Mouse (Mus musculus) heart, embryonic 11.5 days (tissue): ENCODE data around the gene Mrm3. TPM values are rescaled to one million over a fixed set of nuclear protein-coding genes. Genes with fewer than 3 reads are reported as not detected.

Source experiments
- ATAC-seq: fragments of 200-750 bp; cut with Nextera tagmentation; replicated peaks from 2 replicates; pipeline ENCODE4 v1.8.0; 2017; ENCODE audit warnings: moderate library complexity; ENCODE audit not compliant: insufficient number of reproducible peaks, low FRiP score, low TSS enrichment
- H3K27ac ChIP-seq: fragments of 300-500 bp; sonication (generic); 2 replicates; pipeline ENCODE4 v1.5.1; 2014; ENCODE audit warnings: mild to moderate bottlenecking, low read depth, low read length
- H3K27me3 ChIP-seq: fragments of 300-500 bp; sonication (generic); 2 replicates; pipeline ENCODE4 v1.6.1; 2014; ENCODE audit warnings: mild to moderate bottlenecking, low read length, mixed read lengths; ENCODE audit not compliant: control insufficient read depth, insufficient read depth
- H3K36me3 ChIP-seq: fragments of 300-500 bp; sonication (generic); 2 replicates; pipeline ENCODE4 v1.6.1; 2014; ENCODE audit warnings: mild to moderate bottlenecking, low read length, moderate library complexity, mixed read lengths; ENCODE audit not compliant: control insufficient read depth, insufficient read depth
- H3K4me1 ChIP-seq: fragments of 300-500 bp; sonication (generic); 2 replicates; pipeline ENCODE4 v1.6.1; 2014; ENCODE audit warnings: low read length; ENCODE audit not compliant: control insufficient read depth, insufficient read depth
- H3K4me2 ChIP-seq: fragments of 300-500 bp; sonication (generic); 2 replicates; pipeline ENCODE4 v1.6.1; 2014; ENCODE audit warnings: mild to moderate bottlenecking, moderate library complexity
- H3K4me3 ChIP-seq: fragments of 300-500 bp; sonication (generic); 2 replicates; pipeline ENCODE4 v1.5.1; 2014; ENCODE audit warnings: low read depth, low read length
- H3K9ac ChIP-seq: fragments of 300-500 bp; sonication (generic); 2 replicates; pipeline ENCODE4 v1.6.1; 2014; ENCODE audit warnings: mild to moderate bottlenecking, low read depth, low read length, moderate library complexity
- H3K9me3 ChIP-seq: fragments of 300-500 bp; sonication (generic); replicated peaks from 2 replicates; pipeline ENCODE4 v1.6.1; 2016; ENCODE audit warnings: low read length; ENCODE audit not compliant: control insufficient read depth
- WGBS: fragments of 180-500 bp; shearing (Covaris S2); extraction: QIAGEN DNeasy Blood & Tissue Kit; methylation state at CpG from one replicate; pipeline ENCODE4 v1.1.7; 2014; ENCODE audit not compliant: insufficient replicate concordance; 5-methylcytosine and 5-hydroxymethylcytosine counted together
- polyA plus RNA-seq: library from polyadenylated mRNA; unstranded; fragments of >200 nt; fragmentation: Nextera tagmentation; extraction: Ambion mirVana; gene quantifications from 2 replicates; pipeline ENCODE4 v1.2.1, GENCODE M21; 2014

The Mrm3 gene
- polyA plus RNA-seq, 1 experiment from 2014 or later: 21.6 TPM

- H3K9ac ChIP-seq: no peak overlapping the region
- H3K36me3 ChIP-seq: peaks cover 2% of the 10 kb centered on the region; the same call in 1 of the 2 replicates
- no peak overlapping the region for H3K27ac ChIP-seq
- no peak for ATAC-seq
- WGBS: 78% methylated on average over 4 of the region's 4 CpGs
- H3K4me2 ChIP-seq: no peak overlapping the region
- H3K27me3 ChIP-seq: no peaks in the 10 kb centered on the region
- H3K9me3 ChIP-seq: no peaks in the 10 kb centered on the region
- no peak overlapping the region for H3K4me3 ChIP-seq
- no peaks in the 10 kb centered on the region for H3K4me1 ChIP-seq
These were observed 28.9 kb downstream of the Mrm3 start for GRCm38 (mm10) chr11:76272440-76272839.

- 64% methylated on average over 14 of the region's 14 CpGs for WGBS
- Histone ChIP-seq H3K4me3 (no peak overlapping the region), H3K36me3 (peaks cover 4% of the 10 kb centered on the region; the same call in 1 of the 2 replicates), H3K9me3 (no peaks in the 10 kb centered on the region), H3K9ac (no peak overlapping the region), H3K27me3 (no peaks in the 10 kb centered on the region), H3K4me2 (no peak overlapping the region), H3K27ac (no peak overlapping the region), H3K4me1 (peaks cover 2% of the 10 kb centered on the region; the same call in 1 of the 2 replicates)
- ATAC-seq: no peak
These were observed 35.7 kb downstream of the Mrm3 start for GRCm38 (mm10) chr11:76278960-76279852.

DNA sequence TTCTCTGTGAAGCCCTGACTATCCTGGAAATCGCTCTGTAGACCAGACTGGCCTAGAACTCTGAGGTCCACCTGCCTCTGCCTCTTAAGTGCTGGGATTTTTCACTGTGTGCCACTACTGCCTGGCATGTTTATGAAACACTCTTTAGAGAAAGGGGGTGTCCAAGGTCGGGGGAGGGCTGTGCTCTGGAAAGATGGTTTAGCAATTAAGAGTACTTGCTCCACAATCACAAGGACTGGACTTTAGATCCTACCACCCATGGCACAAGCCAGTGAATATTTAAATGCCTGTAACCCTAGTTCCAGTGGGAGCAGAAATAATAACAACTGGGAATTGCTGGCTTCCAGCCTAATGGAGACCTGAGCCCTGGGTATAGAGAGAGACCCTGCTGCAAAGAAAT, 36.5 kb downstream of the Mrm3 start:
- WGBS: 60% methylated on average over 2 of the region's 2 CpGs

GRCm38 (mm10) chr11:76283841-76284240, 40.3 kb downstream of the Mrm3 start:
- H3K4me1 ChIP-seq: peaks cover 23% of the 10 kb centered on the region
- H3K4me2 ChIP-seq: no peak overlapping the region
- no peak overlapping the region for H3K9ac ChIP-seq
- no peaks in the 10 kb centered on the region for H3K9me3 ChIP-seq
- H3K27ac ChIP-seq: no peak overlapping the region
- no peaks in the 10 kb centered on the region for H3K27me3 ChIP-seq
- 80% methylated on average over 6 of the region's 6 CpGs for WGBS
- no peak overlapping the region for H3K4me3 ChIP-seq
- H3K36me3 ChIP-seq: peaks cover 4% of the 10 kb centered on the region; the same call in 1 of the 2 replicates
- ATAC-seq: no peak

More for the DNA sequence above, 36.5 kb downstream of the Mrm3 start:
- no peak overlapping the region for H3K27ac ChIP-seq
- no peak for ATAC-seq
- no peaks in the 10 kb centered on the region for H3K9me3 ChIP-seq
- peaks cover 4% of the 10 kb centered on the region; the same call in 1 of the 2 replicates for H3K36me3 ChIP-seq
- no peak overlapping the region for H3K4me2 ChIP-seq
- H3K9ac ChIP-seq: no peak overlapping the region
- peaks cover 2% of the 10 kb centered on the region; the same call in 1 of the 2 replicates for H3K4me1 ChIP-seq
- no peak overlapping the region for H3K4me3 ChIP-seq
- H3K27me3 ChIP-seq: no peaks in the 10 kb centered on the region

DNA sequence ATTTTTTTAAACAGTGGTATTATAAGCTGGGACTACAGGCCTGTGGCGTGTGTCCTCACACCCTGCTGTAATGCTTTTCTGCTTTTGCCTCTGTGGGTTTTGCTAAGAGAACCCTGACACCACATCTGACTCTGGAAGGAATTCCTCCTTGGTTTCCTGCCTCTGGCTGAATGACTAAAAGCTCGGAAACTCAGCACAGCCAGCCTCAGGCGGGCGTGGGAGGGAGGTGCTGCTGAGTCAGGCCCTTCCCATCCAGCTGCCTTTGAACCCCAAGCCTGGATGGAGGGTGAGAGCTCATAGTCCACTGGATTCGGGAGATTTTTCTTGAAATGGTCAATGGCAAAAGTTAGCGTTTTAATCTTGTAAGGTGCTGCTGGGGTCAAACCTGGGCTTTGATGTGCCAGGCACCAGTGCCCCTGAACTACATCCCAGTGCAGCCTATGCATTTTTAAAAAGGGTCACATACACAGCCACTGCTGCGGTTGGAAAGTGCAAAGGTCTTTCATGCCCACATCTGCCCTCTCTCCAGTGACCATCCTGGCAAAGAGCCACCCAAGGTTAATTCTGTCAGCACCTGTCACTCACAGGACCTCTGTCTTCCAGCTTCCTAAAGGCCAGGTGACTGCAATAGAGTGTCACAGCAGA, 42.0 kb downstream of the Mrm3 start:
- Histone ChIP-seq H3K9me3 (no peaks in the 10 kb centered on the region), H3K27ac (no peak overlapping the region), H3K36me3 (peaks cover 4% of the 10 kb centered on the region; the same call in 1 of the 2 replicates), H3K27me3 (no peaks in the 10 kb centered on the region), H3K4me1 (peaks cover 25% of the 10 kb centered on the region), H3K9ac (no peak overlapping the region), H3K4me2 (no peak overlapping the region), H3K4me3 (no peak overlapping the region)
- ATAC-seq: no peak
- 54% methylated on average over 7 of the region's 7 CpGs for WGBS

DNA sequence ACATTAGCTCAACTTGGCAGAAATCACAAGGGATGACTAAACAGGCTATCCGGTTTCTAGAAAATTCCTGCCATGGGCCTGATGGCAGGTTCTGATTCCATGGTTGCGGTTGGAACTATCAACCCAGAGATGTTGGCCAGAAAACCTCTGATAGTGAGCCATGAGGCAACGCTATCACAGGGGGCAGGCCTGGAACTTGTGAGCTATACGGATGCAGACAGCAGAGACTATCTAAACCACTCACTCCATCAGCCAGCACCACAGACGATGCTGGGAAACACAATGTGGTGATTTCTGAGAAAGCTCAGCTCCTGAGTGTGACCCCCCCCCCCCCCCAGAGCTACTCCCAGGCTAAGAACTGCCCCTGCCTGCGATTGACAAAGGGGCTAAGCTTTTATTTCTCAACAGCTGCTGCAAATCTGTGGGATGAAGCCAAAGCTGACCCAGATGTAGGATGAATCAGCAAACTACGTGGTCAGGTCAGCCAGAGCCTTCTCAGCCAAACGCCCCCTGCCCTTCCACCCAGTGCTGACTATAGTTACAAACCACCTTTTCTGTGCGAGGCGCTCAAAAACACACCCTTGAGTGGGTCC, 43.1 kb downstream of the Mrm3 start:
- Histone ChIP-seq H3K36me3 (peaks cover 4% of the 10 kb centered on the region; the same call in 1 of the 2 replicates), H3K27ac (no peak overlapping the region), H3K9ac (no peak overlapping the region), H3K9me3 (no peaks in the 10 kb centered on the region), H3K4me3 (no peak overlapping the region), H3K4me2 (no peak overlapping the region), H3K4me1 (peaks cover 25% of the 10 kb centered on the region), H3K27me3 (no peaks in the 10 kb centered on the region)
- 36% methylated on average over 10 of the region's 10 CpGs for WGBS
- no peak for ATAC-seq

- no peak for ATAC-seq
- 40% methylated on average over 10 of the region's 10 CpGs for WGBS
- H3K9me3 ChIP-seq: no peaks in the 10 kb centered on the region
- H3K27me3 ChIP-seq: no peaks in the 10 kb centered on the region
- H3K9ac ChIP-seq: no peak overlapping the region
- peaks cover 28% of the 10 kb centered on the region for H3K4me1 ChIP-seq
- no peak overlapping the region for H3K4me2 ChIP-seq
- no peak overlapping the region for H3K4me3 ChIP-seq
- peaks cover 4% of the 10 kb centered on the region; the same call in 1 of the 2 replicates for H3K36me3 ChIP-seq
- no peak overlapping the region for H3K27ac ChIP-seq
These were observed 43.8 kb downstream of the Mrm3 start for GRCm38 (mm10) chr11:76287301-76287700.

GRCm38 (mm10) chr11:76288645-76289044, 45.1 kb downstream of the Mrm3 start:
- Histone ChIP-seq H3K4me2 (no peak overlapping the region), H3K36me3 (0 out of 2 replicates have a peak, but pooled peaks cover under 1% of the 10 kb centered on the region), H3K27me3 (no peaks in the 10 kb centered on the region), H3K9me3 (no peaks in the 10 kb centered on the region), H3K4me1 (peaks cover 37% of the 10 kb centered on the region), H3K4me3 (no peak overlapping the region), H3K9ac (no peak overlapping the region), H3K27ac (no peak overlapping the region)
- WGBS: 84% methylated on average over 6 of the region's 6 CpGs
- no peak for ATAC-seq
